Mouse (Mus musculus): ENCODE measurements around the gene Cfap100. TPM values are rescaled to one million over a fixed set of nuclear protein-coding genes. Genes with fewer than 3 reads are reported as not detected.
A peak's percentile ranks its signal among the peaks of the same experiment; 100 is the strongest.

Gene Cfap100
- total RNA-seq, 2 experiments from 2014 or later = not detected

DNA sequence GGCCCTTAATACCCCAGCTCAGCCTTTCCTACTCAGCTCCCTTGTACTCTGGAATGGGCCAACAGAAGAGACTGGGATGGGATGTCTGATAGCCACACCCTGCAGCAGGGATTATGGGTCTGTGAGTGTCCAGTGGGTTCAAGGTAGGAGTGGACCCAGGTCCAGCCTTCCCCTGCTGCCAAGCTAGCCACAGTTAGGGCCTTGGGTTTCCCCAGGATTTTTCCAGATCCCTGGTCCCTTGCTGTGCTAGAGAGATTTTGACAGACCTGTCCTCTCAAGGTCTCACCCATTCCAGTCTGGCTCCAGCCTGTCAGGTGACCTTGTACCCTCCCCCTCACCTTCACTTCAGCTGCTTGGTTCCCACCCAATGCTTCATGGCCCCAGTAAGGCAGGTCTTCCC is 20.0 kb downstream of the Cfap100 start:
- no peak for ATAC-seq (replicated peaks; ENCODE audit: low FRiP score, low TSS enrichment, poor library complexity, severe bottlenecking)

DNA sequence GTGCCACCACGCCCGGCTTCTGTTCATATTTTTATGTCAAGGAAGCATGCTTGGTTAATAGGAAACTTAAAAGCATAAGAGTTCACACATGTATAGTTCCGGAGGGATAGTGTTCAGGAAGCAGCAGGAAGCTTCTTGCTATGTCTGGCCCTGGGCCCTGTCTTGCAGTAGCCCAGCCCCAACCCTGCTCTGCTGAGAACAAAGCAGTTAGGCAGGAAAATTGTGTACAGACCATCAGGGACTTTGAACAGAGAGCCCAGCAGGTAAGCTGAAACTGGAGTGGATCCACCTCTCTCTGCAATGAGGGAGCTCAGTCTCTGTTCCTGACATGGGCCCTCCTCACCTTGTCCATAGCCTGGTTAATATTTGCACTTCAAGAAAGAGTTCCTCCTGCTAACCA is 31.3 kb downstream of the Cfap100 start:
- ATAC-seq (replicated peaks; ENCODE audit: low FRiP score, low TSS enrichment, poor library complexity, severe bottlenecking) = no peak

DNA sequence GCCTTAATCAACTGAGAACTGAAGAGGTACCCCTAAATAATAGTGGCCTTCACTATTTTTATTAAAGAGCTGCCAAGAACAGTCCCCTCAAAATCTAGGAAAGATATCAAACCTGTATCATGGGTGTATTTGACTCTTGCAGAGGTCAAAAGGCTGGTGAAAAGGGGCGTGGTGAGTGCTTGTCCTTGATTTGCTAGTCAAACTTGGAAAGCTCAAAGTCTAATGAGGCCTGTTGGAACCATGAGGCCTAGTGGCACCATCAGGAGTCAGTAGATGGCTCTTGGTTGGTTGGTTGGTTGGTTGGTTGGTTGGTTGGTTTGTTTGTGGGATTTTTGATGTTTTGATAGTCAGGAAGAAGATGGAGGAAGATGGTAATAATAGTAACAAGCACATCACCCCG is 32.8 kb downstream of the Cfap100 start:
- no peak for ATAC-seq (replicated peaks; ENCODE audit: low FRiP score, low TSS enrichment, poor library complexity, severe bottlenecking)

DNA sequence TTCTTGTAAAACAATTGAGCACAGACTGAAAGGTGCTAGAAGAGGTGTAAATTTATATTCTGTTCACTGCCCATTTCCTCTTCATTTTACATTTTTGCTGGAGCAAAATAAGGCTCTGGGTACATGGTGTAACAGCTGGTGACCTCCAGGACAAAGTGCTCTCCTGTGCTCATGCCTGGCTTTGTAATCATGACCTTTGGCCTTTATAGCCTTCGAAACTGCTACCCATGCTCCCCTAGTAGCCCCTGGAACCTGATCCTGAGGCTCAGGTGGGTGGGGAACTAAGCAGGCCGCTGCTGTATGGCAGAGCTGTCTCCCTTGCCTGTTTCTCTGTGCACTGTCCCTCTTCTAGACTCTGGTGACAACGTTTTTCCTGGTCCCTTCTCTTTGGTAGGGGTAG is 34.6 kb downstream of the Cfap100 start:
- ATAC-seq (replicated peaks; ENCODE audit: low FRiP score, low TSS enrichment, poor library complexity, severe bottlenecking) = no peak

DNA sequence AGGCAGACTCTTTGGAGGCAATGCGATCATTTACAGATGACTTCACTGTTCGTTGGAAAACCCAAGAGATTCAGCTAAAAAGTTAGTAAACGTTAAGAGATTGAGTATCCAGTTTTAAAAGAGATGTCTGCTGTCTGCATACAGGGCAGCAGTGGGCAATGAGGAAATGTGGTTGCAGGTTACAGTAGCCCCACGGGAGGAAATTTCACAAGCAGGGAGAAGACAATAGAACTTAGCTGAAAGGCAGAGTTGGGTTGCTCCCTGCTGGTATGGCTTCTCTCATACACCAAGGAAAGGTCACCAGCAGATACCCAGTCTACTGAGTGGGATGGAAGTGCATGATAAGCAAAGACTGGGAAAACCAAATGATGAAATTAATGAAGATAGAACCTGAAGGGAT is 38.0 kb downstream of the Cfap100 start:
- ATAC-seq (replicated peaks; ENCODE audit: low FRiP score, low TSS enrichment, poor library complexity, severe bottlenecking) = no peak

DNA sequence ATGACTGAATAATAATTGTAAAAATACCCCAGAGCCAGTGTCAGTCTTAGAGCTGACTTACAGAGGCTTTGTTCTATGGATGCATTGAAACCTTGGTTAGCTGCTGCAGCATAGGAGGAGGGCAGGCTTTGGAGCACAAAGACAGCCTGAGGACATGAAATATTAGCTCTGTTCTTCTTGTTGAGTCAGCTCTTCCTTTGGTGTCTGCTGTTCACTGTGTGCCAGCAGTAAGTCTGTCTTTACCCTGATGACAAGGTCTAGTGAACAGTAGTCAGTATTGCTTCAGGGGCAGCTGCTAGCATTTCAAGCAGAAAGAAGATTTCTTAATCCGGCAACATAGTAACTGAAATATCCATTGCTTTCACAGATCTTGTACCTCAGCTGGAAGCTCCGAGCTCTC is 47.1 kb downstream of the Cfap100 start:
- no peak for ATAC-seq (replicated peaks; ENCODE audit: low FRiP score, low TSS enrichment, poor library complexity, severe bottlenecking)

DNA sequence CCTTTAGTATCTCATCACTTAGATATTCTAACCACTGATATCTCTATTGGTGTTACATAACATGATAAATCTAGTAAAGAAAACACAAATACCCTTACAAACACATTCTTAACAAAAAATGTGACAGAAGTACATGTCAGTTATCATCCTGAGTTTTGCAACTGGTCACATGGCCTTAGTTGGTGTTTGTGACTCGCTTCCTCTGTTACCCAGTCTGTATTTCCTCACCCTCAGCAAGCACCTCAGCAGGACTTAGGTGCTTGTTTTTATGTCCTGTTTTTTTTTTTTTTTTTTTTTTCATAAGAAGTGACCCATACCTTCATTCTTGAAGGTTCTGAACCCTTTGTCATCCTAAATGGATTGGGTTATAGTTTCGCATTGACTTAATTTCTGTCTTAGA is 50.9 kb downstream of the Cfap100 start:
- no peak for ATAC-seq (replicated peaks; ENCODE audit: low FRiP score, low TSS enrichment, poor library complexity, severe bottlenecking)

DNA sequence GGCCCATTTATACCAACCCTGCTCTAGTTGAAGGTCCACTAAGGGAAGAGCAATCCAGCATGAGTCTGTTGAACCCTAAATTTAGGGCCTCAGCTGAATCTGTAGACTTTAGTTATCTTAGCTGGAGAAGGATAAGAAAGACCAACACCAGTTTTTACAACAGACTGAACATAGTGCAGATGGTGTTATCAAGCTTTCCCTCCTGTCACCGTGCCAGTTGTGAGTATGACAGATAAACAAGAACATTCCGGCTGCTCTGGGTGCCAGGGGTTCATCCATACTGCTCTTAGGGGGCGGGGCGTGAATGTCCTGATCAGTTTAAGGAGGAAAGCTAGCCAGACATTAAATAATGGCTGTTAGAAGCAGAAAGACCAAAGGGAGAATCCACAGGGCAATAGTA is 54.0 kb downstream of the Cfap100 start:
- peak; percentile 87 for ATAC-seq (replicated peaks; ENCODE audit: low FRiP score, low TSS enrichment, poor library complexity, severe bottlenecking)

DNA sequence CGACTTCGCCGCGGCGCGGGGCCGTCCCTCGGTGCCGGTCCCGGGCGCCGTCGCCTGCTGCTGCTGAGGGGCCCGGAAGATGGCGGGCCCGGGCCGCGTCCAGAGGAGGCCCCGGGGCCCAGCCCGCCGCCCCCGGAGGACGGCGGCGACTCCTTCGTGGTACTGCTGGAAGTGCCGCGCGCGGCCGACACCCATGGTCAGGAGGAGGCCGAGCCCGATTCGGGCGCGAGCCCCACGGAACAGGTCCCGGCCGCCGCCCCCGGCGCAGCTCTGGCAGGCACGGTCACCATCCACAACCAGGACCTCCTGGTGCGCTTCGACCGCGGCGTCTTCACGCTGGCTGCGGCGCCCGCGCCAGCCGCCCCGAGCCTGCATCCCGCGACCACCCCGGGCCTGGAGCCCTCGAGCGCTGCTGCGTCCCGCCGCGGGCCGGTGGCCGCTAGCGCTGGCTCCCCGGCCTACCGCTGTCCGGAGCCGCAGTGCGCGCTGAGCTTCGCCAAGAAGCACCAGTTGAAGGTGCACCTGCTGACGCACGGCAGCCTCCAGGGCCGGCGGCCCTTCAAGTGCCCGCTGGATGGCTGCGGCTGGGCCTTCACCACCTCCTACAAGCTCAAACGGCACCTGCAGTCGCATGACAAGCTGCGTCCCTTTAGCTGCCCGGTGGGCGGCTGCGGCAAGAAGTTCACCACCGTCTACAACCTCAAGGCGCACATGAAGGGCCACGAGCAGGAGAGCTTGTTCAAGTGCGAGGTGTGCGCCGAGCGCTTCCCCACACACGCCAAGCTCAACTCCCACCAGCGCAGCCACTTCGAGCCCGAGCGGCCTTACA is 58.7 kb downstream of the Cfap100 start:
- ATAC-seq (replicated peaks; ENCODE audit: low FRiP score, low TSS enrichment, poor library complexity, severe bottlenecking) = peak; percentile 12; the same call in 1 of the 2 replicates

DNA sequence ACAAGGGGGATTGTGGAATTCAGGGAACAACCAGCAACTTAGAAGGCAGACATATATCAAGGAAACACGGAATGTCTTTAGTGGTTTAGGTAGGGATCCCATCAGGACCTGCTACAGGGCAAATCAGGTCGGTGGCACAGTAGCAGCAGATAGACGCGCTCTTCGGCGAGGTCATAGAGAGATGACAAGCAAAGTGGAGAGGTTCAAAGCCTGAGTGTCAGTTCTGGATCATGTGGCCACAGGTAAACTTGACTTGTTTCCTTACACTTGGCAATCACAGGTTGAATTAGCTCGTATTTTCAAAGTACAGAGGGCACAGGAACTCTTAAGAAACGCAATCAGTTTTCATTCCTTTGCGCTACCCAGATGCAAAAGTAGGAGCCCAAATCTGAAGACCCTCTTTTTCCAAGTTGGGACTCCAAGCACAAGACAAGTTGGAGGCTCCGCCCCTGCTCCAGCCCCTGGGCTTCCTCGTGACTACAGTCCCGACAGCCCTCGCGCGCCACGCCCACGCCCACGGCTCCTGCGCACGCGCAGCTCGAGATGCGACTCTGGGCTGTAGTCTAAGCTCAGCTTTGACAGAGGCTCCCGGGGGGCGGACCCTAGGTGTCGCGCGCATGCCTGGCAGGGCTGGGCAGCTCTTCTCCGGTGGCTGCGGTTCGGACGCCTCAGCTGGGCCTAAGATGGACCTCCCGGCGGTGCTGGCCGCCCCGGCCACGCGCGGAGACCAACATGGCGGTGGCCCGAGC is 59.4 kb downstream of the Cfap100 start, which contains the start of gene Zxdc:
Gene Zxdc (plus strand): TSS at position 517 of the 749 bp plus-strand sequence.
- peak; percentile 98 for ATAC-seq (replicated peaks; ENCODE audit: low FRiP score, low TSS enrichment, poor library complexity, severe bottlenecking)

DNA sequence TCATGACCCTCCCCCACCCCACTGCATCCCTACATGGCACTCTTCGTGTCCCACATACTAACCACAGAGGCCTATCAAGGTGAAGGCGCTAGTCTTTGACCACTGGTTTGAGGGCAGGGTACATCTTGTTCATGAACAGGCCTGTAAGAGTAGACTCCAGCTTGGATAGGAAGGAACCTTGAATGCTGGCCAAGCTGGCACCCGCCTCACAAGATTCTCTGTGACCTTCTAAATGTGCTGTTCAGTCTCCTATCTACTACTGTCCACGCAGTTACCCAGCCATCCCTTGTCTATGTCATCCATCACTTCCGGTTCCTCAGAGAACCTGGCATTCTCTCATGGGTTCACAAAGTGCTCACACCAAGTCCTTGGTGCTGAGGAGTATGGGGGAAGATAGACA is 65.3 kb downstream of the Cfap100 start:
- ATAC-seq (replicated peaks; ENCODE audit: low FRiP score, low TSS enrichment, poor library complexity, severe bottlenecking) = no peak

DNA sequence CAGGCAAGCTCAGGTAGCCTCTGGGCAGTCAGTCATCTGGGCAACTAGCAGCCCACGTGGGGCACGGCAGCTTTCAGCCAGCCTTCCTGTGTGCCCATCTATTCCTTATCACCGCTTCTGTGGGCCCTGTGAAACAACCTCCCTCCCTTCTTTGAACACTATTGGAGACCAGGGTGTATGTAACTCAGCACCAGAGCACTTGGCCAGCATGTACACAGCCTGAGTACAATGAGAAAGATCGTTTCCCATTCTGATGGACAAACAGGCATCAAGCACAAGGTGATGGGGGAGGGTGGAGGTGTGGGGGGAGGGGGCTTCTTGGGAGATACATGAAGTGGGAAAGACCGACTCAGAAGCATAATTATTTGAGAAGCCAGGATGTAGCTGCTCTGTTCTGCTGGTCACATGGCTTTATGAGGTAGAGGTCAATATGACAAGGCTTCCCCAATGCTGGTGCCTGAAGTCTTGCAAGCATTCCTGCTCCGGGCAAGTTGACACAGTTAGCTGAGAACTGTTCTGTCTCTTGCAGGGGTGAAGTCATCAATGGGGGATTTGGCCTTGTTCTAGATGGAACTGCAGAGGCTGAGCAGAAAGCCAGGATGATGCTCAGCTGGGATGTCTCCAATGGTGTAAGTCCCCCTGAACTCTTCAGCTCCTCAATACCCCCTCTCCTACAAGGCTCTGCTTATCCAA is 67.5 kb downstream of the Cfap100 start:
- ATAC-seq (replicated peaks; ENCODE audit: low FRiP score, low TSS enrichment, poor library complexity, severe bottlenecking) = no peak

DNA sequence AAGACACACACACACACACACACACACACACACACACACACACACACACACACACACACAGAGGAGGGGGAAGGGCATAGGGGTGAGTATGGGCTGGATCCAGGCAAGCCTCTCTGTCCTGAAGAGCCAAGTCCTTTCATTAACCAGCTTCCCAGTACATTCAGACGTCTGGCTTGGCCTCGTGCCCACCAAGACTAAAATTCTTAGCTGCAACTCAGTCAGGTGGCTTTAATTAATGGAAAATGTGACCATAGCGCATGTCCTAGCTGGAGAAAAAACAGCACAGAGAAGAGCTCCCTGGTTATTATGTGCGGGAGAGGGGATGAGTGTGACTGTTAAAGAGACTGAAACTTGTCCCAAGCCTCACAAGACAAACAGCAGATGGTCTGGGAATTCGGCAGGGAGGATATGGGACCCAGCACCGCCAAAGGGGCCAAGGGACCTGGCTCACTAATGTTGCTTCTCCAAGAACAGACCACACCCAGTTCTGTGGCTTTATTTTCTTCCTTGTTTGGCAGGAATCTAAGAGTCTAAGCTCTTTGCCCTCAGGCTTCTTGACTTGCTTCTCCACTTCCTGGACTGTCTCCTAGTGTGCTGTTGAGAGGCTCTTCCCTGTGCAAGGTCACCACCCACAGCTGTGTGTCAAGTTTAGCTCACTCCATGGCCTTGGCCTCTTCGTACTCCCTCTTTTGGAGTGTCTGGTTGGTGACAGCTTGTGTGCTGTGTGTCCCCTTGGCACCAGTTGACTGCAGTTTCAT is 68.4 kb downstream of the Cfap100 start:
- ATAC-seq (replicated peaks; ENCODE audit: low FRiP score, low TSS enrichment, poor library complexity, severe bottlenecking) = no peak

DNA sequence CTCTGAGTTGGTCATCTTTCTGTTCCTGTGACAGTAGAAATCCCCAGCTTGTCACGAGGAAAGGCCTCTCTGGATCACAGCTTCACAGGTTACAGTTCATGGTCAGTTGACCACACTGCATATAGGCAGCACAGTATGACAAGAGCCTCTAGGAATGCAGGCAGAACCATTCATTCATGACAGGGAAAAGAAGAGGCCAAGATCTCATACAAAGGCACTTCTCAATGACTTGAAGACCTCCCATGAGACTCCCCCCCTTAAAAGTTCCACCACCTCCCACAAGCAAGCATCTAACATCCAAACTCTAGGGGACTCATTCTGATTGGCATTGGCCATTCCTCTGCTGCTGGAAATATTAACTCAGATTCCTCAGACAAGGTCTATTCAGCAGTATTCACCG is 69.2 kb downstream of the Cfap100 start:
- ATAC-seq (replicated peaks; ENCODE audit: low FRiP score, low TSS enrichment, poor library complexity, severe bottlenecking) = no peak

DNA sequence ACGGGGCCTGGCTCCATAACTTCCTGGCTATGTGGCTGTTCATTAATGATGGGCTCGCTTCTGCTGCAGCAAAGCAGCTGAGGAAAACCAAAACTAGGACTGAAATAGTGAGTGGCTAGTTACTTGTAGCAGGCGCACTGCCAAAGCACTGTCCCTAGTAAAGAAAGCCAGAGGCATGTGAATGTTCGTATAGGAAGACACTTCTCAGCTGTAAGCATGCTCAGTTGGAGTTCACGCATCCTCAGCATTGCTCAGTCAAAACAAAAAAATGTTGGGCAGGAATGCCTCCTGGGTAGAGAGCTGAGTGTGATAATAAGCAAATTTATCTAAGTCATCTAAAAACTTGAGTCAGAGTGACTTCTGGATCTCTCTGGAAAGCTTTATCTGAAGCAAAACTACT is 70.5 kb downstream of the Cfap100 start:
- ATAC-seq (replicated peaks; ENCODE audit: low FRiP score, low TSS enrichment, poor library complexity, severe bottlenecking) = no peak

Other genes starting within 250 kb of the Cfap100 start
- gene V1ra8, start 226.0 kb downstream of the Cfap100 start, total RNA-seq (2014; fragmentation: Nextera tagmentation) = not detected in 2 replicates
- gene V1ra8, start 226.0 kb downstream of the Cfap100 start, total RNA-seq (2017) = not detected in 2 replicates
- not detected in 2 replicates for gene Vmn1r53, start 204.4 kb downstream of the Cfap100 start, total RNA-seq (2014; fragmentation: Nextera tagmentation)
- not detected in 2 replicates for gene Vmn1r53, start 204.4 kb downstream of the Cfap100 start, total RNA-seq (2017)
- not detected in 2 replicates for gene Vmn1r54, start 182.5 kb downstream of the Cfap100 start, total RNA-seq (2014; fragmentation: Nextera tagmentation)
- gene Vmn1r54, start 182.5 kb downstream of the Cfap100 start, total RNA-seq (2017) = not detected in 2 replicates
- gene BC048671, start 127.6 kb downstream of the Cfap100 start, total RNA-seq (2014; fragmentation: Nextera tagmentation) = not detected in 2 replicates
- gene BC048671, start 127.6 kb downstream of the Cfap100 start, total RNA-seq (2017) = not detected in 2 replicates
- gene Chst13, start 103.6 kb downstream of the Cfap100 start, total RNA-seq (2014; fragmentation: Nextera tagmentation) = not detected in 2 replicates
- gene Chst13, start 103.6 kb downstream of the Cfap100 start, total RNA-seq (2017) = not detected in 2 replicates
- gene Uroc1, start 95.5 kb downstream of the Cfap100 start, total RNA-seq (2014; fragmentation: Nextera tagmentation) = not detected in 2 replicates
- gene Uroc1, start 95.5 kb downstream of the Cfap100 start, total RNA-seq (2017) = not detected in 2 replicates
- 10.2 and 11.9 TPM in 2 replicates for gene Zxdc, start 59.3 kb downstream of the Cfap100 start, total RNA-seq (2014; fragmentation: Nextera tagmentation)
- 8.0 and 8.9 TPM in 2 replicates for gene Zxdc, start 59.3 kb downstream of the Cfap100 start, total RNA-seq (2017)
- not detected in 2 replicates for gene Klf15, start 33.8 kb upstream of the Cfap100 start, total RNA-seq (2014; fragmentation: Nextera tagmentation)
- gene Klf15, start 33.8 kb upstream of the Cfap100 start, total RNA-seq (2017) = not detected in 2 replicates
- gene Aldh1l1, start 57.6 kb upstream of the Cfap100 start, total RNA-seq (2014; fragmentation: Nextera tagmentation) = 3.2 and 4.1 TPM in 2 replicates
- 4.3 and 5.3 TPM in 2 replicates for gene Aldh1l1, start 57.6 kb upstream of the Cfap100 start, total RNA-seq (2017)
- 31.4 and 38.5 TPM in 2 replicates for gene Slc41a3, start 175.9 kb upstream of the Cfap100 start, total RNA-seq (2014; fragmentation: Nextera tagmentation)
- 11.8 and 14.5 TPM in 2 replicates for gene Slc41a3, start 175.9 kb upstream of the Cfap100 start, total RNA-seq (2017)

Measured in megakaryocyte-erythroid progenitor cell, adult 5-6 weeks (primary cell).